Mouse (Mus musculus) forebrain, postnatal 0 days (tissue): Measurements from ENCODE around the gene Nr2c2ap. TPM values are rescaled to one million over a fixed set of nuclear protein-coding genes. Genes with fewer than 3 reads are reported as not detected.

ENCODE experiments used
- ATAC-seq: fragments of 200-750 bp; cut with Nextera tagmentation; 2 replicates; pipeline ENCODE4 v1.8.0; 2017; ENCODE audit warnings: mild to moderate bottlenecking, moderate library complexity
- DNase-seq: peaks from one replicate; pipeline ENCODE4 v3.0.0-alpha.2; 2015
- H3K27ac ChIP-seq: fragments of 300-500 bp; sonication (generic); 2 replicates; pipeline ENCODE4 v1.5.1; 2014; ENCODE audit warnings: low read depth, mild to moderate bottlenecking, antibody characterized with exemption, low read length, moderate library complexity, mixed read lengths
- H3K27me3 ChIP-seq: fragments of 300-500 bp; sonication (generic); 2 replicates; pipeline ENCODE4 v1.6.1; 2014; ENCODE audit warnings: mild to moderate bottlenecking, low read length, mixed read lengths; ENCODE audit not compliant: insufficient read depth
- H3K36me3 ChIP-seq: fragments of 300-500 bp; sonication (generic); 2 replicates; pipeline ENCODE4 v1.6.1; 2014; ENCODE audit warnings: mild to moderate bottlenecking, moderate library complexity; ENCODE audit not compliant: insufficient read depth
- H3K4me1 ChIP-seq: fragments of 300-500 bp; sonication (generic); 2 replicates; pipeline ENCODE4 v1.6.1; 2014; ENCODE audit warnings: antibody characterized with exemption; ENCODE audit not compliant: insufficient read depth
- H3K4me2 ChIP-seq: fragments of 300-500 bp; sonication (generic); 2 replicates; pipeline ENCODE4 v1.6.1; 2014; ENCODE audit warnings: low read depth, mild to moderate bottlenecking, moderate library complexity
- H3K4me3 ChIP-seq: fragments of 300-500 bp; sonication (generic); 2 replicates; pipeline ENCODE4 v1.5.1; 2014; ENCODE audit warnings: low read depth, low read length, mixed read lengths
- H3K9ac ChIP-seq: fragments of 300-500 bp; sonication (generic); 2 replicates; pipeline ENCODE4 v1.6.1; 2014; ENCODE audit warnings: mild to moderate bottlenecking
- H3K9me3 ChIP-seq: fragments of 300-500 bp; sonication (generic); 2 replicates; pipeline ENCODE4 v1.6.1; 2016; ENCODE audit warnings: low read length
- CTCF ChIP-seq: sonication (generic); IDR thresholded peaks from 2 replicates; pipeline ENCODE4 v1.5.1; 2016; ENCODE audit warnings: antibody characterized with exemption, control low read depth, low read depth
- WGBS: fragments of 180-500 bp; shearing (Covaris S2); extraction: QIAGEN DNeasy Blood & Tissue Kit; methylation state at CpG from one replicate; pipeline ENCODE4 v1.1.7; 2014; 5-methylcytosine and 5-hydroxymethylcytosine counted together
- polyA plus RNA-seq: library from polyadenylated mRNA; unstranded; fragments of >200 nt; fragmentation: Nextera tagmentation; extraction: Ambion mirVana; gene quantifications from 2 replicates; pipeline ENCODE4 v1.2.1, GENCODE M21; 2015
- total RNA-seq: library from RNA; depleted of rRNA; stranded (reverse); fragments of >200 nt; gene quantifications from 2 replicates; pipeline ENCODE4 v1.2.3, GENCODE M21; 2014; rRNA removed

Nr2c2ap gene
- total RNA-seq (6.6 and 7.2 TPM in 2 replicates), polyA plus RNA-seq (55.9 and 58.0 TPM in 2 replicates)

- peak; percentile 46 for TF ChIP-seq CTCF
- Histone ChIP-seq H3K4me2 (peak within 1 kb of the TSS; percentile 83), H3K9ac (peak within 1 kb of the TSS; percentile 69), H3K9me3 (no peaks in the 10 kb centered on the region), H3K27ac (peak within 1 kb of the TSS; percentile 64), H3K4me1 (peaks cover 3% of the 10 kb centered on the region; the same call in 1 of the 2 replicates), H3K36me3 (peaks cover 32% of the 10 kb centered on the region; the same call in 1 of the 2 replicates), H3K4me3 (peak within 1 kb of the TSS; percentile 72), H3K27me3 (no peaks in the 10 kb centered on the region)
- DNase-seq (peak; percentile 93), ATAC-seq (peak; percentile 90)
- 1% methylated on average over 37 of the region's 37 CpGs for WGBS
Measured at GRCm38 (mm10) chr8:70131166-70131883, at the start of gene Nr2c2ap. Nr2c2ap (plus strand) TSS chr8:70131333.

DNA sequence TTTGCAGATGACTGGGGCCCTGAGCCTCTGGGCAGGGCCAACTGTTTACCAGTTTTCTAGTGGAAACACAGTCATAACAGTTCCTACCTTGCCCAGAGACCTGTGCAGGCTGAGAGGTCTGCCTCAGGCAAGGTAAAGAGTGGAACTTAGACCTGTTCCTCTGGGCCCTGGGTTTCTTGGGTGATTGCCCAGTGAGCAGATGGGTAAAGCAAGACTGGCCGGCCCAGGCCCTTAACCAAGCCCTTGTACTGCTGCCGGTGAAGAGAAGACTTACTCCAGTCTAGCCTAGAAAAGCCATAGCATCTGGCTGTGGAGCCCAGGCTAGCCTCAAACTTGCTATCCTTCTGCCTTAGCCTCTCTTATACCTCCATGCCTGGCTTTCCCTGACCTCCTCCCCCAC is 49.2 kb upstream of the Nr2c2ap start:
- Histone ChIP-seq H3K27ac (no peak overlapping the region), H3K9ac (no peak overlapping the region), H3K4me3 (no peak overlapping the region), H3K4me1 (peaks cover 12% of the 10 kb centered on the region; the same call in 1 of the 2 replicates), H3K36me3 (peaks cover 3% of the 10 kb centered on the region; the same call in 1 of the 2 replicates), H3K27me3 (peaks cover 44% of the 10 kb centered on the region), H3K4me2 (no peak overlapping the region), H3K9me3 (no peaks in the 10 kb centered on the region)
- WGBS: 87% methylated on average over 2 of the region's 2 CpGs
- no peak for TF ChIP-seq CTCF
- ATAC-seq: no peak
- DNase-seq: no peak

DNA sequence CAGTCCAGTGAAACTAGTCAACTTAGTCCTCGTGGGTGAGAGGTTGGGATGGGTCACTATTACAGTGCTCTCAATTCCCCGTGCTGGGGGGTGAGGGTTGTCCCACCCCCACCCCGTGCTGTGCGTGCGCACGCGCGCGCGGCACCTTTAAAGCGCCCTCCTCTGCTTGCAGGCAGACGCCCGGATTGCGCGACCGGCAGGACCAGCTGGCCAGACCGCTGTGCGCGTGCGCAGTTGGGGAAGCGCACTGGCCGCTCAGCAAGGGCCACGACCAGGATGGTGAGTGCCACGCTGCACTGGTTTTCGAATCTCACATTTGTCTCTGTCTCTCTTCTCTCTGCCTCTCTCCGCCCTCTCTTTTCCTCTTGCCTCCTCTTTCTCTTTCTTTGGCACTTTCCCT is 47.8 kb upstream of the Nr2c2ap start, which contains the start of gene Hapln4:
Gene Hapln4, plus strand, starts transcription at position 173 of the 400 bp plus-strand sequence.
- 3% methylated on average over 26 of the region's 26 CpGs for WGBS
- H3K27me3 ChIP-seq: peaks cover 52% of the 10 kb centered on the region

GRCm38 (mm10) chr8:70084191-70085065 is 46.7 kb upstream of the Nr2c2ap start:
- peak; percentile 51 for TF ChIP-seq CTCF
- Histone ChIP-seq H3K4me1 (peaks cover 20% of the 10 kb centered on the region; the same call in 1 of the 2 replicates), H3K27me3 (peaks cover 52% of the 10 kb centered on the region), H3K4me3 (peak overlapping the region; percentile 46), H3K27ac (no peak overlapping the region), H3K36me3 (no peaks in the 10 kb centered on the region), H3K9me3 (no peaks in the 10 kb centered on the region), H3K4me2 (peak overlapping the region; percentile 95), H3K9ac (peak overlapping the region; percentile 47)
- no peak for ATAC-seq
- peak; percentile 52 for DNase-seq
- 2% methylated on average over 71 of the region's 71 CpGs for WGBS

More for the DNA sequence above, 47.8 kb upstream of the Nr2c2ap start, which contains the start of gene Hapln4:
- TF ChIP-seq CTCF: no peak
- Histone ChIP-seq H3K36me3 (no peaks in the 10 kb centered on the region), H3K4me2 (peak within 1 kb of the TSS; percentile 95), H3K9me3 (no peaks in the 10 kb centered on the region), H3K9ac (peak within 1 kb of the TSS; percentile 47), H3K27ac (no peak within 1 kb of the TSS), H3K4me1 (peaks cover 16% of the 10 kb centered on the region; the same call in 1 of the 2 replicates), H3K4me3 (peak within 1 kb of the TSS; percentile 46)
- ATAC-seq (no peak), DNase-seq (peak; percentile 51)

DNA sequence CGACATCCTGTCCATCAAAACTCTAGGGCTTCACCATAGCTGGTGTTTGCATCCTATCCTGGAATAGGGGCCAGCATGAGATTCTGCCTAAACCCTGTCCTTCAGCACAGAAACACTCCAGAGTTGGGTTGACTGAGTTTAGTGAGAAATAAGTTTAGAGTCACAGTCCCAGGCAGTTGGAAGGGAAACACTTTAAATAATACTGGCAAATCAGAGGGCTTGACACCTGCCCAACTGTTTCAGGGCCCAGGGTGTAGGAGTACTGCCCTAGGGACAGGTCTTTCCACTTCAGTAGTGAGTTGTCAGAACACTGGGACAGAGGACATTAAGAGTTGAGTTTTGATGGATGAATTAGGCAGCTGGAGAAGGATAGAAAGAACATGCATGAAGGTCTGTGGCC is 45.0 kb upstream of the Nr2c2ap start:
- H3K4me1 ChIP-seq: peaks cover 21% of the 10 kb centered on the region; the same call in 1 of the 2 replicates
- no peaks in the 10 kb centered on the region for H3K9me3 ChIP-seq
- H3K36me3 ChIP-seq: no peaks in the 10 kb centered on the region
- 42% methylated on average over 1 of the region's 1 CpGs for WGBS
- H3K4me2 ChIP-seq: no peak overlapping the region
- no peak overlapping the region for H3K27ac ChIP-seq
- no peak overlapping the region for H3K9ac ChIP-seq
- no peak overlapping the region for H3K4me3 ChIP-seq
- no peak for ATAC-seq
- DNase-seq: no peak
- TF ChIP-seq CTCF: no peak
- H3K27me3 ChIP-seq: peaks cover 52% of the 10 kb centered on the region

DNA sequence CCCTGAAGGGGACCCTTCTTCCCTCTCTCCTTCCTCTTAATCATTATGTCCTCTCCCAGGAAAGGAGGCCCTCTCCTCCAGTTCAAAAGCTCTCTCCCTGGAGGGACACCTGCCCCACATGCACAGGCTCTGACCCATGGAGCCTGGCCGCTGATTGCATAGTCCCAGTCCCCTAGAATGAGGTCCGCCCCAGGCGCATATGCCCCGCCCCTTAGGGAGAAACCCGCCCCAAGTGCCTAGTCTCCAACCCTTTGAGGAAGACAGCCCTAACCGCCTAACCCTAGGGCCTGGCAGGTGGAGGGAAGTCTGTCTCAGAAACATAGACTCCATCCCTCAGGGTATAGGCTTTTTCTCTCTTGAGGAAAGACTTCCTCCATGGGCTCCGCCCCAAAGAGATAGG is 43.9 kb upstream of the Nr2c2ap start:
- Histone ChIP-seq H3K4me3 (no peak overlapping the region; the same call in 1 of the 2 replicates), H3K36me3 (no peaks in the 10 kb centered on the region), H3K9ac (no peak overlapping the region), H3K27ac (no peak overlapping the region), H3K27me3 (peaks cover 48% of the 10 kb centered on the region), H3K9me3 (no peaks in the 10 kb centered on the region), H3K4me2 (no peak overlapping the region), H3K4me1 (peaks cover 21% of the 10 kb centered on the region; the same call in 1 of the 2 replicates)
- DNase-seq: no peak
- 9% methylated on average over 7 of the region's 7 CpGs for WGBS
- ATAC-seq: no peak
- TF ChIP-seq CTCF: no peak
